Mouse (Mus musculus): Measurements from ENCODE around the gene Foxi1. TPM values are rescaled to one million over a fixed set of nuclear protein-coding genes. Genes with fewer than 3 reads are reported as not detected.

Gene Foxi1
- polyA plus RNA-seq (2014; fragmentation: Illumina TruSeq; extraction: RNeasy Lipid Tissue Mini Kit (QIAGEN cat#74804)): not detected

GRCm38 (mm10) chr11:34207989-34208388, at the start of gene Foxi1:
Gene Foxi1, minus strand, starts transcription at chr11:34208089.

Other genes starting within 250 kb of the Foxi1 start
- gene Kcnmb1, start 245.1 kb downstream of the Foxi1 start, polyA plus RNA-seq (2014; fragmentation: Illumina TruSeq; extraction: RNeasy Lipid Tissue Mini Kit (QIAGEN cat#74804)): 24.5 TPM
- gene Kcnip1, start 214.9 kb downstream of the Foxi1 start, polyA plus RNA-seq (2014; fragmentation: Illumina TruSeq; extraction: RNeasy Lipid Tissue Mini Kit (QIAGEN cat#74804)): 2.9 TPM
- 7.2 TPM for gene Lcp2, start 161.2 kb downstream of the Foxi1 start, polyA plus RNA-seq (2014; fragmentation: Illumina TruSeq; extraction: RNeasy Lipid Tissue Mini Kit (QIAGEN cat#74804))
- not detected for gene 4930469K13Rik, start 109.5 kb downstream of the Foxi1 start, polyA plus RNA-seq (2014; fragmentation: Illumina TruSeq; extraction: RNeasy Lipid Tissue Mini Kit (QIAGEN cat#74804))
- 0.68 TPM for gene Fam196b, start 106.7 kb upstream of the Foxi1 start, polyA plus RNA-seq (2014; fragmentation: Illumina TruSeq; extraction: RNeasy Lipid Tissue Mini Kit (QIAGEN cat#74804))

All from ovary, adult 10 weeks (tissue).